Comparison of ENCODE assay signal across 9 mouse cellular contexts in genomic region chr13:95325907-95326550, GRCm38 (mm10). TPM values are rescaled to one million over a fixed set of nuclear protein-coding genes. Genes with fewer than 3 reads are reported as not detected.
DNase-seq lines count a peak whose midpoint lies in the region; ATAC-seq and TF ChIP-seq lines count a peak whose summit lies in the region.
"Had no signal": no experiment of that assay in that cellular context is flagged by ENCODE, and none has a peak within 500 bp of the region (broad histone marks: within the 10 kb centered on the region; RNA-seq: fewer than 3 reads in every experiment).

No protein-coding gene starts in this region.

- no peaks in the 10 kb centered on the region for H3K36me3 ChIP-seq in heart, embryonic 15.5 days
- H3K36me3 ChIP-seq in hindbrain, embryonic 11.5 days (ENCODE audit: control insufficient read depth, insufficient read depth, low read length) = no peaks in the 10 kb centered on the region
- H3K36me3 ChIP-seq in midbrain, embryonic 11.5 days (ENCODE audit: control insufficient read depth, insufficient read depth, low read length) = no peaks in the 10 kb centered on the region
- H3K36me3 ChIP-seq: G1E had no signal

- no peaks in the 10 kb centered on the region for H3K9me3 ChIP-seq in heart, embryonic 15.5 days (replicated peaks)
- H3K9me3 ChIP-seq in hindbrain, embryonic 11.5 days (ENCODE audit: control insufficient read depth, low read length) = no peaks in the 10 kb centered on the region
- no peaks in the 10 kb centered on the region for H3K9me3 ChIP-seq in midbrain, embryonic 11.5 days (ENCODE audit: control insufficient read depth, low read length)
- H3K9me3 ChIP-seq: G1E had no signal

- H3K27me3 ChIP-seq in heart, embryonic 15.5 days = no peaks in the 10 kb centered on the region
- no peaks in the 10 kb centered on the region for H3K27me3 ChIP-seq in Patski
- no peaks in the 10 kb centered on the region for H3K27me3 ChIP-seq in hindbrain, embryonic 11.5 days (ENCODE audit: control insufficient read depth, insufficient read depth, low read length)
- no peaks in the 10 kb centered on the region for H3K27me3 ChIP-seq in midbrain, embryonic 11.5 days (ENCODE audit: control insufficient read depth, insufficient read depth, low read length)

- peak overlapping the region; percentile 93 for H3K4me3 ChIP-seq in heart, embryonic 15.5 days
- peak overlapping the region; percentile 74 for H3K4me3 ChIP-seq in hindbrain, embryonic 11.5 days (ENCODE audit: low read depth, low read length)
- H3K4me3 ChIP-seq in midbrain, embryonic 11.5 days (ENCODE audit: low read depth, low read length) = peak overlapping the region; percentile 65

- peak overlapping the region; percentile 89 for H3K4me2 ChIP-seq in heart, embryonic 15.5 days
- peak overlapping the region; percentile 83 for H3K4me2 ChIP-seq in hindbrain, embryonic 11.5 days (replicated peaks; ENCODE audit: low read depth, low read length)
- peak overlapping the region; percentile 74 for H3K4me2 ChIP-seq in midbrain, embryonic 11.5 days

- 11% methylated on average over 5 of the region's 5 CpGs for WGBS in heart, embryonic 15.5 days
- WGBS in hindbrain, embryonic 11.5 days = 22% methylated on average over 5 of the region's 5 CpGs
- 15% methylated on average over 5 of the region's 5 CpGs for WGBS in midbrain, embryonic 11.5 days

- H3K9ac ChIP-seq in heart, embryonic 15.5 days = peak overlapping the region; percentile 98
- peak overlapping the region; percentile 96 for H3K9ac ChIP-seq in hindbrain, embryonic 11.5 days (ENCODE audit: low read depth, low read length)
- peak overlapping the region; percentile 96 for H3K9ac ChIP-seq in midbrain, embryonic 11.5 days (ENCODE audit: low read length)

- CTCF ChIA-PET in Patski (lab: Charles Lee) = interaction anchor here (0.7 to 1.2 kb wide), 6 partner anchors 16 to 308 kb away, joined by 3 to 6 read pairs (median 3); no protein-coding TSS in a partner anchor

- in situ Hi-C loops in Patski (cut with MboI; ENCODE audit: low pct_unique_long_range_greater_than_20kb) = no loop called here

- POLR2A ChIA-PET in Patski (lab: Charles Lee) = interaction anchor here (0.7 to 1.9 kb wide), 8 partner anchors 12 to 359 kb away, joined by 3 to 6 read pairs (median 4); no protein-coding TSS in a partner anchor

- peaks cover 35% of the 10 kb centered on the region for H3K4me1 ChIP-seq in heart, embryonic 15.5 days (replicated peaks)
- H3K4me1 ChIP-seq in hindbrain, embryonic 11.5 days (replicated peaks; ENCODE audit: control insufficient read depth, insufficient read depth, low read length) = 0 out of 2 replicates have a peak, but pooled peaks cover 4% of the 10 kb centered on the region
- peaks cover 20% of the 10 kb centered on the region for H3K4me1 ChIP-seq in midbrain, embryonic 11.5 days (ENCODE audit: control insufficient read depth, insufficient read depth, low read length)

- no peak for DNase-seq in heart, adult 18-20 months
- no peak for DNase-seq in Patski (ENCODE audit: low read depth, low spot score)
- DNase-seq in hindbrain, embryonic 11.5 days (ENCODE audit: low spot score) = no peak
- DNase-seq in midbrain, embryonic 11.5 days (ENCODE audit: low spot score, missing footprints) = peak; percentile 91
- no peak for DNase-seq in gastrocnemius, adult 8-10 months (ENCODE audit: low spot score in 2 of 2)
- DNase-seq in thymus, postnatal 25 days = no peak
- no peak for DNase-seq in urinary bladder, postnatal 36 days (ENCODE audit: low spot score in 2 of 2)

- no peak for TF ChIP-seq CTCF in Patski (IDR thresholded peaks at IDR 0.05)

- no peak for ATAC-seq in heart, embryonic 15.5 days (replicated peaks; ENCODE audit: insufficient number of reproducible peaks, insufficient read depth, low FRiP score, low read depth)
- ATAC-seq in Patski = peak; percentile 15
- ATAC-seq in hindbrain, embryonic 11.5 days (ENCODE audit: low FRiP score) = no peak
- ATAC-seq in midbrain, embryonic 11.5 days (ENCODE audit: low FRiP score) = no peak

- peak overlapping the region; percentile 98 for H3K27ac ChIP-seq in heart, embryonic 15.5 days
- peak overlapping the region; percentile 78; the same call in 1 of the 2 replicates for H3K27ac ChIP-seq in hindbrain, embryonic 11.5 days (ENCODE audit: low read depth, low read length)
- H3K27ac ChIP-seq in midbrain, embryonic 11.5 days (ENCODE audit: low read depth, low read length) = peak overlapping the region; percentile 83; the same call in 1 of the 2 replicates

RNA-seq across cellular contexts. Expression of gene Zbed3, which starts 2.6 kb away (rescaled TPM):
- 48.6 and 58.7 TPM in 2 replicates for polyA plus RNA-seq in heart, embryonic 15.5 days (2015; fragmentation: Nextera tagmentation; extraction: Ambion mirVana)
- total RNA-seq in heart, adult 18-20 months (2021) = 10 to 100 TPM; 13.0 to 13.5 TPM
- 47.2 TPM for polyA plus RNA-seq in Patski (2021)
- 50.8 and 53.8 TPM in 2 replicates for polyA plus RNA-seq in hindbrain, embryonic 11.5 days (2014; fragmentation: Nextera tagmentation; extraction: Ambion mirVana)
- polyA plus RNA-seq in midbrain, embryonic 11.5 days (2014; fragmentation: Nextera tagmentation; extraction: Ambion mirVana) = 45.7 and 48.5 TPM in 2 replicates
- 1 to 10 TPM; 3.2 to 5.3 (median 4.2) TPM for total RNA-seq in gastrocnemius, adult 8-10 months (2022)
- polyA plus RNA-seq: G1E had no signal

RNA-seq across cellular contexts. Expression of gene Aggf1, which starts 49.1 kb away (rescaled TPM):
- polyA plus RNA-seq in heart, embryonic 15.5 days (2015; fragmentation: Nextera tagmentation; extraction: Ambion mirVana) = 21.3 and 26.7 TPM in 2 replicates
- 10 to 100 TPM; 23.2 to 24.2 TPM for total RNA-seq in heart, adult 18-20 months (2021)
- 46.6 TPM for polyA plus RNA-seq in Patski (2021)
- 47.7 and 54.4 TPM in 2 replicates for polyA plus RNA-seq in hindbrain, embryonic 11.5 days (2014; fragmentation: Nextera tagmentation; extraction: Ambion mirVana)
- polyA plus RNA-seq in midbrain, embryonic 11.5 days (2014; fragmentation: Nextera tagmentation; extraction: Ambion mirVana) = 55.1 and 56.5 TPM in 2 replicates
- total RNA-seq in gastrocnemius, adult 8-10 months (2022) = 10 to 100 TPM; 15.6 to 19.1 (median 17.5) TPM
